Mouse (Mus musculus) gastrocnemius, postnatal 10 days (tissue): ENCODE data around the gene Dpysl5. TPM values are rescaled to one million over a fixed set of nuclear protein-coding genes. Genes with fewer than 3 reads are reported as not detected.

Experiments used
- DNase-seq: peaks from one replicate; pipeline ENCODE4 v3.0.0; 2021; ENCODE audit warnings: mixed read lengths
- total RNA-seq, 2 experiments: library from RNA; stranded (reverse); gene quantifications; 2 replicates each; pipeline ENCODE4 v1.2.3; 2021

Dpysl5 gene
- total RNA-seq, 2 experiments from 2014 or later, result 2.7 to 3.2 TPM

DNA sequence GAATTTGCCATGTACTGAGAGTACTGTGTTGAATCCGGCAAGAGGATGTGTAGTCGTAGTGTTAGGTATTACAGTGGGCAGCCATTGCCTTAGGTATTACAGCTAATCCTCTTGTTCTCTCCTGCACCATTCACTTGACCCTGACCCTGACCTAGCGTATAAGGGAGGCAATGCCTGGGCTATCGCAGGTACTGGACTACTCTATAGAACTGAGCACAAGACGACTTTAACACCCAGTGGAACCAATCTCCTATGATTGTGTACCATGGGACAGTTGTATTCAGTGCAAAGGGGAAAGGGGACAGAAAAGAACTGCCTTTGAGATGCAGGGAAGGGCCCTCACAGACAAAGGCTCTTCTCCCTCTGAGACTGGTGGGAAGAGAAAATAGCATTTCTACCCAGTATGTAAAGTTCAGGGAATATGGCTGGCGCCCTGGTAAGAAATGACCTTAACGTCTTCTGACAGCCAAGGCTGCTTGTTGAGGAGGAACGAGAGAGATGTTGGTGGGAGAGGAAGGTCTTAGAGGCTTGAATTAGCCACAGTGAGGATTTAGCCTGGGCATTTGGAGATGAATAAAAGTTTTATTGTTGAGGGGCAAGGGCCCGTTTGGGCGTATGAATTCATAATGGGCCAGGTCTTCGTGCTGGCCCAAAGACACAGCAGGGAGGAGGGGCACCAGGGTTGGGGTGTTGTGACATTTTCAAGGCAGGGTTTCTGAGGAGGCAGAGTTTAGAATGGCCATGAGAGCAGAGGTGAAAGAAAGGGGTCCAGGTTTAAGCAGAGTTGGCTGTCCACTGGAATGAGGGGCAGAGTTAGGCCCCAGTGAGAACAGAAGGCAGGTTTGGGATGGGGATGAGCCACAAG is 113.0 kb downstream of the Dpysl5 start:
- DNase-seq, result no peak

DNA sequence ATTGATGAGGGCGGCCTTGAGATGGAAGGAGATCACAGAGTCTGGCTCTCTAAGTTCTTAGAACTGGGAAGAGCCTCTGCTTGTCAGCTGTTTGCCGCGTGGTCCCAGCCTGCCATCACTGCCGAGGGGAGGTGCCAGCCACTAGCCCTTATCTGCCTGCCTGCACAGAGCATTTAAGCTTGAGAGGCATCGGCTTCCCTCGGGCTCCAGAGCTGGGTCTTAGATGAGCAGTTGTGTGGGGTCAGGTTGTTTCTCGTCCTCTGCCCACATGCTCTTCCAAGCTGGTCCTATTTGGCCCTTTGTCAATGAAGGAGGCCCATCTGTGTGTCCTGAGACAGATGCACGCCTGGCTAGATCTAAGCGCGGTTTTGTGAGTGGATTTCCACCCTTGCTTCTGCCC is 113.8 kb downstream of the Dpysl5 start:
- DNase-seq, result peak; percentile 25

DNA sequence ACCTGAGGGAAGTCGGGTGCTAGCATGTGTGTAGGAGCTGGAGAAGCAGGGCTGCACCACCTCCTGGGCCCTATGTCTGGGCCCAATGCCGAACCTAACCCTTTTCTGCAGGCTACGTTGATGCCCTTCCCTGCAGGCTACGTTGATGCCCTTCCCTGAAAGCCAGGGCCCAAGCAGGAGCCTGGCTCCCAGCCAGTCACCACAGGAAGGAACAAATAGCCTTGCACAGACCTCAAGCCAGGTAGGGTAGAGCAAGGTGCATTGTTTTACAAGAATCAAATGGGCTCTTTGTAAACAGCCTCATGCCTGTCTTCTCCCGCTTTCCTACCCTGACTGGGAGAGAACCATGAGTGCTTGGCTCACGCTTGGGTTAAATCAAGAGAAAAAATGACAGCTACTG is 114.5 kb downstream of the Dpysl5 start:
- DNase-seq, result no peak

DNA sequence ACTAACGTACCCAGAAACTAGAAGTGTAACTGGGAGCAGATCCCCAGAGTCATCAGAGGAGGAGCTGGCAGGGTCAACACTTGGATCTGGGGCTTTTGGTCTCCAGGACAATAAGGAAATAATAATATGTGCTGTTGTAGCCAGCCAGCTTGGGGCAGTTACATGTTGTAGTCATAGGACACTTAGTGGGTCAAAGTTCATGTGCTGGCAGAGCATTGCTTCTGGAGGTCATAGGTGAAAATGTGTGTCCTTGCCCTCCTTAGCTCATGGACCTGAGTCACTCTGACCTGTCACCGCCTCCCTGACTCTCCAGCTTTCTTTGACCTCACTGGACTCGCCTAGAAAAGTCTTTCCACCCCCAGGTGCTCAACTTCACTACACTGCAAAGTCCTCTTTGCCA is 122.1 kb downstream of the Dpysl5 start:
- no peak for DNase-seq

DNA sequence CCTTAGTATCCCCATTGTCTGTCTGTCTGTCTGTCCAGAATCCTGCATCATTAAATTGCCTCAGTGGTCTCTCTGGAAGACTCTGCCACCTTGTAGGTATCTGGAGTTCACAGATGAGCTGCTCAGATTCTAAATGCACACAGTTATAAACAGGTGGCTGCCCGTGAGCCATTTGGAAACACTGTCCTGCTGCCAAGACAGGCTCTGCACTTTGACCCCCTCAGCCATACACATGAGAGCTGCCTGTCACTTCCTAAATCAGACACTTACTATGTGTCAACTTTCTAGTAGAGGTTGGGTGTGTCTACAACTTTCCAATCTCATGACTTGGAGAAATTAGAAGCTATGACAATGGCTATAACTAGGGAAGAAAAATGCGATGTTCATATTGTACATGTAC is 128.4 kb downstream of the Dpysl5 start:
- no peak for DNase-seq

DNA sequence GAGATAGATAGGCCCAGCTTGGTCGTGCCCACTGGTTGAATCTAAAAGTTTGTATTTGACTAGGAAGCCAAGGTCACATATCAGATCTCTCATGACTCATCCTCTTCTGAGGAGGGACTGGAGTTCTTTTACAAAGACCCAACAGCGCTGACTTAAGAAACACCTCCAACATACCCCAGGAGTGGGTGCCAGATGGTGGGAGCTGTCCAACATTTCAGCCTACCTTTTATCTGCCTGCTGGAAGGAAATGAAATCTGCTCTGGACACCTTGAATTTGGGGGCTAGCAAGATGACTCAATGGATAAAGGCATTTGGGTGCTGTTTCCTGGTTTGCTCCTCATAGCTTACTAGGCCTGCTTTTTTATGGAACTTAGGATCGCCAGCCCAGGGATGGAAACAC is 130.5 kb downstream of the Dpysl5 start:
- DNase-seq, result no peak

Other genes starting within 250 kb of the Dpysl5 start
- under 1 TPM; 0.35 to 0.36 TPM for gene Otof, start 249.6 kb upstream of the Dpysl5 start, total RNA-seq
- not detected for gene 1700001C02Rik, start 245.5 kb upstream of the Dpysl5 start, total RNA-seq
- not detected for gene Cib4, start 165.7 kb upstream of the Dpysl5 start, total RNA-seq
- 1 to 10 TPM; 1.2 to 1.8 TPM for gene Kcnk3, start 123.4 kb upstream of the Dpysl5 start, total RNA-seq
- gene Slc35f6, start 63.6 kb upstream of the Dpysl5 start, total RNA-seq, result 10 to 100 TPM; 13.3 to 15.4 TPM
- gene Cenpa, start 44.8 kb upstream of the Dpysl5 start, total RNA-seq, result 10 to 100 TPM; 16.7 to 17.2 TPM
- 10 to 100 TPM; 65.0 to 81.1 TPM for gene Mapre3, start 103.1 kb downstream of the Dpysl5 start, total RNA-seq
- 10 to 100 TPM; 40.4 to 46.9 TPM for gene Tmem214, start 156.4 kb downstream of the Dpysl5 start, total RNA-seq
- 1 to 10 TPM; 4.5 to 5.0 TPM for gene Agbl5, start 177.1 kb downstream of the Dpysl5 start, total RNA-seq
- 100 to 1,000 TPM; 149 to 168 TPM for gene Ost4, start 196.2 kb downstream of the Dpysl5 start, total RNA-seq
- gene Emilin1, start 201.8 kb downstream of the Dpysl5 start, total RNA-seq, result 10 to 100 TPM; 42.2 to 60.5 TPM
- gene Khk, start 209.9 kb downstream of the Dpysl5 start, total RNA-seq, result 10 to 100 TPM; 27.9 TPM
- gene Cgref1, start 234.0 kb downstream of the Dpysl5 start, total RNA-seq, result 10 to 100 TPM in 1 of 2 experiments, 1 to 10 TPM in 1; 8.5 to 15.3 TPM
- gene Preb, start 248.8 kb downstream of the Dpysl5 start, total RNA-seq, result 10 to 100 TPM; 76.8 to 83.0 TPM